Mouse (Mus musculus): ENCODE data around the gene Csf1. TPM values are rescaled to one million over a fixed set of nuclear protein-coding genes. Genes with fewer than 3 reads are reported as not detected.

The Csf1 gene
- 10 to 100 TPM; 11.9 to 13.3 TPM for total RNA-seq (2021)
- long read RNA-seq, experiment 1, full-length matches to known transcripts: 1 of 4 reads
- long read RNA-seq, experiment 1, partial matches to known transcripts: 2 of 4 reads
- long read RNA-seq, experiment 1, other reads (novel, unspliced or antisense): 1 of 4 reads
- long read RNA-seq, experiment 2, full-length matches to known transcripts: 3 of 8 reads
- long read RNA-seq, experiment 2, partial matches to known transcripts: 3 of 8 reads
- long read RNA-seq, experiment 2, other reads (novel, unspliced or antisense): 2 of 8 reads

DNA sequence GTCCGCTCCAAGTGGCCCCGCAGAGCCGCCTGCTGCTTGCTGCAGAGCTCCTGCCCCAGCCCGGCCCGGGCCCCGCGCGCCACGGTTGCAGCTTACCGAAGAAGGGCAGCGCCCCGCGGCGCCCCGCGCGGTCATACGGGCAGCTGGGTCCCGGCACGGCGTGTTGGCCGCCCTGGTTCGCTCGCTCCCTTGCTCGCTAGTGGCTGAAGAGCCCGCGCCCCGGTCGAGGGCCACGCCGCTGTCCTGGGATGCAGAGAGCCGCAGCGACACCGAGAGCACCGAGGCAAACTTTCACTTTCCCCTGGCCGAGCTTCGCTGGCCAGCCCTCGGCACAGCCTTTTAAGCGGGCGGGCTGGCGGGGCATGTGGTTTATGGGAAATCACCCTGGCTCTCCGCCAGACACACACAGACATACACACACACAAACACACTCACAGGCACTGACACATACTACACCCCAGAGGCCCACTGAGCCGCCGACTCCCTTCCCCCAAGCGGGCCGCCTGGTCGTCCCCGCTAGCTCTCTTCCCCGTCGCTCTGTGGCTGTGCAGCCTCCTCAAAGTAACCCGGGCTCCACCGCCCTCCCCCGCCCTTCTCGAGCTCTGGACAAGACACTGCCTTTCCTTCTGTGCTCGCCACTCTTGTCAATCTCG, at the start of gene Csf1:
Gene Csf1 (minus strand): TSS at position 541 of the 653 bp plus-strand sequence.
- DNase-seq (ENCODE audit: low spot score in 2 of 2): peak; percentile 68 to 72

DNA sequence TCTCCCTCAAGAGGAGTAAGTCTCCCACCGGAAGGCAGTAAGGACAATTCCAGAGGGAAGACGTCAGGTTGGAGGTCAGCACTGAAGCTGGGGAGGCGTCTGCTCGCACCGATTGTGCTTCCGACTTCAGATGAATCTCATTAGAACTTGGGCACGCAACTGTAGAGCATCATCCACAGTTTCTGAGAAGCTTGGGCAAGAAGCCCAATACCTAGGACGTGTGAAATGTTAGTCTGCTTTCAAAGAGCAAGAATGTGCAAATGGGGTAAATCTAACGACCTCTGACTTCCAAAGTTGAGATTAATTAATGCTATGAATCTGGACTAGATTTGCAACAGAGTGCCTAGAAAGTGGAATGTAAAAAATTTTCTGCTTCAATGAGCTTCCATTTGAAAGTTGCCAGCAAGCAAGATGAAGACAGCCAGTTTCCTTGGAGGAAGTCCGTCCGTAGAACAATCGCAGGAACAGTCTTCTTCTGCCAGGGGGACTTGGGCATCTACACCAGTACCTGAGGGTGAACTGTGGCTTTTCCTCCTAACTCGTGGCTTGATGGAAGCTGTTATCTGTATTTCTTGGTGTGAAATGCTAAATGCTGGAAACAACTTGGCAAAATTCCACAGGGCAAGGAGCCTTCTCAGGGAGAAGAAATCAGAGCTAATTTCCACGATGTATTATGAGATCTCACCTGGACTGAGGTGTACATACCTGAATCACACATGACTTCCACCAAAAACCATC, 47.9 kb upstream of the Csf1 start:
- DNase-seq (ENCODE audit: low spot score in 2 of 2): no peak

DNA sequence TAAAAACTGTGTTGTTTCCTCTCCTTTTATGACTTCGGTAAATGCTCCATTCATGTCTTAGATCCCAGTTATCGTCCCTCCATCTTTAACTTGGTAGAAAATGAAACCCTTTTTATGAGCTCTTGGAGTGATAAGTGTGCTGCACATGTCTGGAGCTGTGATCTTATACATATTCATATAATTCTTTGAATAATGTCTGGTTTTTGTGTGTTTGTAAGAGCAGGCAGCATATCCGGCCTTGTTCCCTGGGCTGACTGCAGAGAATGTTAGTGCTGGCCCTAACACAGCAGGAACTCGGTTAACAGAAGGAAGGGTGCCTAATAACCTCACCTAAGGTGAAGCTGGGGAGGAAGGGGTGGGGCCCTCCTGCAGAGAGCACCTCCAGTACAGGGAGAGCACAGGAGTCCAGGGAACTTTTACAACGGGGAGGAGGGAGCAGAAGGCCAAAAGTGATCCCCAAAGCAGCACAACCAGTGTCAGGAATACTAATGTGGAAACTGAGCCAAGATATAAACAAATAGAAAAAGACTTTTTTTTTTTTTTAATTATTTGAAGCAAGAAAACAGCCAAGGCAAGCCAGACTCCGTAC, 47.2 kb upstream of the Csf1 start:
- no peak for DNase-seq (ENCODE audit: low spot score in 2 of 2)

DNA sequence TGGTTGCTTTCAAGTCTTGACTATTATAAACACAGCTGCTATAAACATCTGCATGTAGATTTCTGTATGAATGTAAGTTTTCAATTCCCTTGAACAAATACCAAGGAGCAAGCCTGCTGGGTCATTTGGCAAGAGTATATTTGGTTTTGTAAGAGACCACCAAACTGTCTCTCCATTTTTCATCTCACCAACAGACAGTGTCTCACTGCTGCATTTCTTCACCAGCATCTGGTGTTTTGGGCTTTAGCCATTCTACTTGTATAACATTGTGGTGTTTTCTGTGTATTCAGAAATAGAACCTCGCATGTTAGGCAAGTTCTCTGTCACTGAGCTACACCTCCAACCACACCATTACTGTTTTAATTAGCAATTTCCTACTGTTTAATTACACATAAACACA, 46.6 kb upstream of the Csf1 start:
- no peak for DNase-seq (ENCODE audit: low spot score in 2 of 2)

DNA sequence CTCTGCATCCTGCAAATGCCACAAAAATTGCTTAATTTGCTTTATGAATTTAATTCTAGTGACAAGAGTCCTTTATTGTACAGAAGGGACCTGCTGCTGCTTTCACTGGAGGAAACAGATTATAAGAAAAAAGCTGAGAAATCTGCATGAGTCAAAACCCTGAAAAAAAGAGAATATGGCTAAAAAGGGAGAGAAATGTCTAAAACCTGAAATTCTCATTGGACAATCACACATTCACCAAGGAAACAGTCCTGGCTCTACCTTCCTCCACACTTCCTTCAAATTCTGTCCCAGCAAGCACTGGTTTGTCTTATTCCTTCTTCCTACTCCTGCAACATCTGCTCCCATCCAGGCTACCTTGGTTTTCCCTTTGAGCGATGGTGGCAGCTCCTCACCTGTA, 44.5 kb upstream of the Csf1 start:
- no peak for DNase-seq (ENCODE audit: low spot score in 2 of 2)

DNA sequence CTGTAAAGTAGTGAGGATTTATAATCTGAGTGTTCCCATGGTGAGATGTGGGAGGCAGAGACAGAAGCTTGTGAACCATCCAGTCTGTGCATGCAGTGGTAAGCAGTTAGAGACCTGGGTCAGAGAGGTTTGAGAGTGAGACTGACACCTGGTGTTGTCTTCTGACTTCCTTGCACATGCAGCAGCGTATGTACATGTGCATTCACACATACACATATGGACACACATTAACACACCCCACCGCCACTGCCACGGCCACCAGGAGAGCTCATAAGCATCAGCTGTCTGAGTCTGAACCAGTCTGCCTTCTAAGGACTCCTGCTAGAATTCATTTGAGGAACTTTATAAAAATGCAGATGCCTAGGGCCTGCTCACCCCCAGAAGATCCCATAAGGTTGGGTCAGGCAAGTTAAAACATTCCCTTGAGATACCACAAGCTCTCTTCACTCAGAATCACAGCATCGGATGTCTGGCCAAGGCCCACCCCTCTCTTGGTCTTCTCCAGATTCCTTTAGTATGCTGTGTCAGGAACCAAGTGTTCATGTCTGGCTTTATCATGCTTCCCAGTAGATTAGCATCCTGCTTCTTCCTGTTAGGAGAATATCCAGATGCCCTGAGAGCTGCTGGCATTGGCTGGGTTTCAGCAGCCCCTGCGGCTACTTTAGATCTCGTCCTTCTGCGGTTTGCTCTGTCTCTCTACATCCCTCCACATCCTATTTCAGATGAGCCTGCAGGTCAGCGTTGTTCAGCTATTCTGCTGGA, 42.1 kb upstream of the Csf1 start:
- no peak for DNase-seq (ENCODE audit: low spot score in 2 of 2)

DNA sequence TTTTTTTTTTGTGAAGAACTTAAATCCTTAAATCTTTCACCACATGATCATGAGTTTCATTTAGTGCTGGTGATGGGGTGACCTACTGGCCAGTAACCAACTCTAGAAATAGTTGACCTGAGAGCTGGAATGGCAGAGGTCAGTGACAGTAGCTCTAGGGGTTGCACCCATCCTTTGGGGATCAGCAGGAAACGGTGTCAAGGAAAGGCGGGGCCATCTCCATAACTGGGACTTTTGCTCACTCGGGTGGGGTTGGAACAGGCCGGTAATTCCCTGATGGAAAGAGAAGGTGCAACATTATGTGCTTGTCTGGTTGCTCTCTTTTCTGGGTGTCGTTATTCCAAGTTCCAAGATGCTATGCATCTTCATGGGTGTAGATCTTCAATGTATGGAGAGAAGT, 38.7 kb upstream of the Csf1 start:
- no peak for DNase-seq (ENCODE audit: low spot score in 2 of 2)

DNA sequence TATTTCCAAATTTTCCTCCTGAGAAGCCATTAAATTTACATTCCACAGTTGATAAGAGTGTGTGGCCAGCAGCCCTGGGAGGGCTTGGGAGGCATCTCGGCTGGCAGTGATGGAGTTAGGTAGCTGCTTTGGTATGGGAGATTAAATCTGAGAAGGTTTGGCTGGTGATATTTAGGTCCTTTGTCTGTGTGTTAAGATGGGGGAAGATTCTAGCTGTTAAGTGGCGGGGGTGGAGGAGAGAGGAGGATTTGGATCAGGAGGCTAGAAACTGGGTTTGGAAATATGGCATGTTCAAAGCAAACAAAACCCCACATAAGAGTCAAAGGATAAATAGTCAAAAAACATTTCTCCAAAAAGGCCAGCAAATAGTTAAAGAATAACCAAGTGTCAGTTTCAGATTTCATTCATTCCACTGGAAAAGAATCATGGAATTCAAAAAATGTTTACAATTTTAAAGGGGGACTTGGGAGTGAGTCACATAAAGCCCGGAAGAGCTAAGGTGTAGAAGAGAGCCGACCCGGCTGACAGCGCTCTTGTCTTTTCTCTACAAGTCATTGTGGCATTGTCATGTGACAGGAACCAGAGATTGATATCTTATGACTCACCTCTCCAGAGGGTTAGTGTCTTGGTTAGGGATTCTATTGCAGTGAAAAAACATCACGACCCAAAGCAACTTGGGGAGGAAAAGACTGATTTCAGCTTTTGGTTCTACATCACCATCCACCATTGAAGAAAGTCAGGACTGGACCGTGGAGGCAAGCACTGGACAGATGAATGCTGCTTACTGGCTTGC, 36.1 kb upstream of the Csf1 start:
- DNase-seq (ENCODE audit: low spot score in 2 of 2): no peak

DNA sequence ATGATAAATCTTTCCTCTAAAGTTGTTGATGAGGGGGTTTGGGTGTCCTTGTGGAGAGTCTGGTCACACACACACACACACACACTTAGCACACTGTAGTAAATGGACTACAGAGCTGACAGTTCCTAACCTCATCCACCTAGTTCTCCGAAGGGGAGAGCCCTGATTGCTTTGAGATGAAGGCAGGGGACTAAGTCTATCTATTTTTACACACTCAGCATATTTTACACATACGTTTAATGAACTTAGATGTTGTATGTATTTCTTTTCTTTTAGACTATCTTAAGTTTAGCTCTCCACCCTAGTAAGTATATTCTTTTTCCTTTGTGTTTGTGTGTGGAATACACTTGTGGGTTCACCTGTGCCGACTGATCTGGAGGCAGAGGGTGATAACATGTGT, 34.6 kb upstream of the Csf1 start:
- no peak for DNase-seq (ENCODE audit: low spot score in 2 of 2)

DNA sequence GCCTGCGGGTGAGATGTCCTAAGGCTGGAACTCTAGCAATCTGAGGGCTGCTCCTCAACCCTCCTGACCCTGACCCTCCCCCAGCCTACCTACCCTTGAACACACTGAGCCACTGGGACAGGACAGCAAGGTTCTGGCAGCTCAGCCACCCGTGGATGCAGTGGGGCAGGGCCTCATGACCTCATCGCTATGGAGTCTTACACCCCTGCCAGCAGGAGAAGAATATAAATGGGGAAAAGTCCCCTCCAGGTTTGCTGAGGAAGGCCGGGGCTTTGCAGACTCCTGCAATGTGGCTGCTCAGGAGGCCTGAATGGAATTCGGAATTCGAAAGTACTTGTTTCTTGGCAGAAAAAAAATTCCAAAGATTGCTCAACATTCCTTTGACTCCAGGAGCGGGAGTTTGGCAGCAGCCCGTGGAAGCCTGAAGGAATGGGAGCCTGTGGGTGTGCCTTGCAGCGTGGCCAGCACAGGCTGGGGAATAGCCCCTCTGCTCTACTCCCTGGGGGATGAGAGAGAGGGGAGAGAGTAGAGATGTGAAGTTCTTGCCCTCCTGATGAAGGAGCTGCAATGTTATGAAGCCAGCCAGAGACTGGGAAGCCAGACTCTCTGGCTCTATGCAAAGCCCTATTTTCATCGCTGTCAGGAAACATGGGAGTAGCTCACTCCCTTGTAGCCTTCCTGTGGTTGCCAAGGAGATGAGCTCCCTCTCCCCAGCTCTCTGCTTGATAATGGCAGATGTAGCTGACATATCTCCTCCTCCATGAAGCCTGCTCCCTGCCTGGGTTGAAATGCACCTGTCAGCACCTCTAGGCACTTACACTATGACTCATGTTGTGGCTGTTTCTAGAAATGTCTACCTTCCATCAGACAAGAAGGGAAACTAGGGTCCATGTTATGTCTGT, 33.3 kb upstream of the Csf1 start:
- peak; percentile 57 to 68 for DNase-seq (ENCODE audit: low spot score in 2 of 2)

DNA sequence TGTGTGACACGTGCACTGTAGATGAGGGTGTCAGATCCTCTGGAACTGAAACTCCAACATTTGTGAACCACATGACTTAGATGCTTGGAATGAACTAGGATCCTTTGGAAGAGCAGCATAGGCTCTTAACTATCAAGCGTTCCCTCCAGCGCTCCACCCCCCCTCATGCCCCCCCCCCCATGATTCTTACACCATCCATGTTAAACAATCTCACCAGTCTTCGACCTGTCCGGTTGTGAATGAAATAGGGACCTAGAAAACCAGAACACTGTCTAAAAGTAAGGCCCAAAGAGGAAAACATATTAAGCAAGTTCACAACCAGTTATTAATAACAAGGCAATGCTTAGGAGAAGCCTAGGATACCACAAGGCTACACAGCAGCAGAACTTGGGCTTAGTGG, 32.5 kb upstream of the Csf1 start:
- DNase-seq (ENCODE audit: low spot score in 2 of 2): no peak

DNA sequence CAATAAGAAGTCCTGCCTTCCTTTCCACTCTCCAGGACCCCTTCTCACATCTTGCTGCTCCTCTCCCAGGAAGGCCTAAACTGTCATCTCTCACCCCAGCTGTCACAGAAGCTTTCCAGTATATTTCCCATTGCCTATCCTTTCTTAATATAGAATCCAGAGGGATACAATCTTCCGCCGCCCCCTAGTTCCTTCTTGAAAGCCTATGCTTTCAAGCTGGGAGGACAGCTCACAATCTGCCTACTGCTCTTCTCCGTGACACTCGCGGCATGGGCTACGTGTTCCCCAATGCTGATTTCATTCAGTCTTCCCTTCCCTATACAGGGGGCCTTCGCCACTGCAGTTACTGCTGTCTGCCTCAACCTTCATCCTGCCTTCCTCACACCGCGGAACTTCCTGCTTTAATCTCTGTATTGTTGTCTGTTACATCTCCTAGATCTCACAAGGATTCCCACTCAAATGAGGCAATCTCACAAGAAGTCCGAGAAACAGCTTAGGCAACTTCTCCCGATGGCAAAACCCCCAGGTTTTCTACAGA, 30.6 kb upstream of the Csf1 start:
- no peak for DNase-seq (ENCODE audit: low spot score in 2 of 2)

DNA sequence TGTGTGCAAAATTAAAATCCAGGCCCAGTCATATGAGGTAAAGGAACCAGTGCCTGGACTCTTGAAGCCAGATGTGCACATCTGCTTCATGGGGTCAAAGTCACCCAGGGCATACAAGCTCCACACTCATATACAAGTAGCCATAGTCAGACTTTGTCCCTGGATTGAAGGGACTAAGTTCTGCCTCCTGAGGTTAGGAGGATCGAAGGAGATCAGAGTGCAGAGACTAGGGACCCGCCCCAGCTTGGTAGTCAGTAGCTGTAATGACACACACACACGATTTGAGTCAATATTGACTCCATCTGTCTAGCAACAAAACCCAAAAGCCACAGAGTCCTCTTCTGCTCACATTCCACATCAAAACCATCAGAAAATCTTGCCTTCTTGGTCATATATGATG, 30.0 kb upstream of the Csf1 start:
- no peak for DNase-seq (ENCODE audit: low spot score in 2 of 2)

DNA sequence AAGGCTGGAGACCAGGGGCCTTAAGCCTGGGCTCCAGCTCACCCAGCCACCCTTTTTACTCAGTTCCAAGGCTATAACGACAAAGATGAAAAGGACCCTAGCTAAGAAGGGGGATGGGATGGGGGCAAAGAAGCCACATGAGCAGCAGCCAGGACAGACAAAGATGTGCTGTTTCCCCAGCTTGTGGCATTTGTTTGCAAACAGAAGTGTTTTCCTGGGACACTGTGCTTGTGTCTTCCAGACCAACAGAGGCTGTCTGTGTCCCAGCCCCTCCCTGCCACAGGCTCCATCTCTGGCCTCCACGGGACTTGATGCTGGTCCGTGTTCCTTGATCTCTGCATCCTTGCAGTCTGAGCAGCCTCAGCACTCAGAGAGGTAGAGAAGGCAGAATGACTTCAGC, 28.6 kb upstream of the Csf1 start:
- DNase-seq (ENCODE audit: low spot score in 2 of 2): no peak

DNA sequence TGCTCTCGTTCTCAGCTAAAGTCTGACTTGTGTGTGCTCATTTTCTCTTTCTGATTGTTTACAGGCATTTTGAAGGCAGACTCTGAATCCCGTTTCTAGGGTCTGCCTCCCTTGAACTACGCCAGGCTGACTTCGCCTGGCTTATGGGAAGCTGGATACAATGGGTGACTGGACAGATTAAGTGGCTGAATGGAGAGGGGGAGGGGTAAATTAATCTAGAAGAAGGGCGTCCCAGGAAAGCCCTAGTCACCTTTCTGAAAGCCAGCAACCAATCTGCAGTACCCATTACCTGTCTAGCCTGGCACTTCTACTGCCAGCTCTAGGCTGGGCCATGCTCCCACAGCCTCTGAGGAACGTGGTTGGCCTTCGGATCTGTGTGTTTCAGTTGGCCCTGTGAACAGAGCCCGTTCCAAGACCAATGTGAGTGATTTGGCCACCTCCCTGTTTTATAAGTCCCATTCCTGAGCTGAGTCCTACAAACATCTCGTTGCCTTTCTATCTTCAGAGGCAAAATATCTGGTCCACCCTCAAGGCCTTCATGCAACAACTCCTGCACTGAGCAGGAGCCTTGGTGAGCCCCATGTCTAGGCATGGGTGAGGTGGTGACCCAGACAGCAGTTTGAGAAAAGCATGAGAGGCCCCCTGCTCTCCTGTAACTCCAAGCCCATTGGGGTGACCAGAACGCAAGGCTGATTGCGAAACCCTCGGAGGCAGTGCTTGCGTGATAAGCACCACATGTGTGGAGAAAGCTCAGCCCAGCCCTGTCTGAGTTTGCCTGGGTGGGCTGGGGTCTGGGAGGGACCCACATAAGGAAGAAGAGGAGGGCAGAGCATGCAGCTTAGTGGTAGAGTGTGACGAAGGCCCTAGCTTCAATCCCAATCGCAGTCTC, 27.6 kb upstream of the Csf1 start:
- no peak for DNase-seq (ENCODE audit: low spot score in 2 of 2)

DNA sequence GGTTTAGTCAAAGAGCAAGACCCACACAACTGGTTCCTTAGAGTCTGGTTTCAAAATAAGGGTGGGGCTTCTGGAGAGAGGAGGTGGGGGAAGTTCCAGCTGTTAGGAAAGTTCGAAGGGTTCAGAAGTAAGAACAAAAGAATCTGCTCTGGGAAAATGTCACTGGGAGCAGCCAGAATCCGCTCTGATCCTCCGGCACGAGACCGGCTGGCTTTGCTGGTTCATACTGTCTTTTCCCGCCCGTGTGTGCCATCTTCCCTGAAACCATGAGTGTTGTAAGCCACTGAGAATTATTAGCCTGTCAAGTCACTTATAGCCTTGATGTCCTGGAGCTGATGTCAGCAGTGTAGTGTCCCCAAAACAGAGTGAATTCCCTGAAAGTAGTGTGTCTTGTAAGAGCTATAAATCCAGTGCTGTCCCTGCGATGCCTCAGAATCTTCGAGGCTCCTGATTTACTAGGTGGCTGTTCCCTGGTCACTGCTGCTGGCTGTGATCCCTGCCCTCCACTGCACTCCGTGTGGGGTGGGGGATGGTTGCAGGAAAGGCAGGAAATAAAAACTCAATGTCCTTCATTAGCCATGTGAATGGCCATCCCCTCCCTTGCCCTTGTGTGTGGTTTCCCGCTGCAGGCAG, 26.8 kb upstream of the Csf1 start:
- no peak for DNase-seq (ENCODE audit: low spot score in 2 of 2)

DNA sequence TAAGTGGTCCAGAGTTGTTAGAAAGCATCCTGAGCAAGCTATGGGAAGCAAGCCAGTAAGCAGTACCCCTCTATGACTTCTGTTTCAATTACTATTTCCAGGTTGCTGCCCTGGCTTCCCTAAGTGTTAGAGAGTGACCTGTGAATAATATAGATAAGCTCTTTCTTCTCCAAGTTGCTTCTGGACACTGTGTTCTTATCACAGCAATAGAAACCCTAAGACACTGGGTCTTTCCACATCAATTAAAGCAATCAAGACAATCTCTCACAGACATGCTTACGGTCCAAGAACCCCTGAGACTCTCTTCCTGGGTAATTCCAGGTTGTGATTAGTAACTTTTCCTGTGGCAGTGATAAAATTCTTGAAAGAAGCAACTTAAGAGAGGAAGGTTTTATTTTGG, 26.1 kb upstream of the Csf1 start:
- no peak for DNase-seq (ENCODE audit: low spot score in 2 of 2)

DNA sequence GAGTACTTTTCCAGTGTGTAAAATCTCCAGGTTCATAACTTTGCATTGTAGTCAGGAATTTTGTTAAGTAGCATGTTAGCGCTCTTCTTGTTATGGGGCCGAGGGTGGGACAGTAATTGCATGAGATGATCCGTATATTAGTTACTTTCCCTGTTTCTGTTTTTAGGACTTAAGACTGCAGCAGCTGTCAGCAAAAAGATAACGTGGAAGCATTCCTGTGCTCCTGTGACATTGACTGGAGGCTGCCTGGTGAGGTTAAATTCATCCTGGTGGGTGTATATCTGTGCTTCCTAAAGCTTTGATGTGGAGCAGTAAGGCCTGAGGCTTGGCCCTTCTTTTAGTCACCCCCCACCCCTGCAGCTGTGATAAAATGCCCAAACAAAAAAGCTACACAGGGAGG, 25.3 kb upstream of the Csf1 start:
- no peak for DNase-seq (ENCODE audit: low spot score in 2 of 2)
